Mouse (Mus musculus) adipose tissue, adult 10 weeks (tissue): Measurements from ENCODE around the gene Gm5483. TPM values are rescaled to one million over a fixed set of nuclear protein-coding genes. Genes with fewer than 3 reads are reported as not detected.

Experiments
- polyA plus RNA-seq: library from polyadenylated mRNA; stranded (reverse); fragments of 350-450 nt; fragmentation: Illumina TruSeq; extraction: RNeasy Lipid Tissue Mini Kit (QIAGEN cat#74804); gene quantifications from one replicate; pipeline ENCODE4 v1.2.3, GENCODE M21; 2014; ENCODE audit warnings: low read depth, low replicate concordance

Gene Gm5483
- polyA plus RNA-seq = not detected

DNA sequence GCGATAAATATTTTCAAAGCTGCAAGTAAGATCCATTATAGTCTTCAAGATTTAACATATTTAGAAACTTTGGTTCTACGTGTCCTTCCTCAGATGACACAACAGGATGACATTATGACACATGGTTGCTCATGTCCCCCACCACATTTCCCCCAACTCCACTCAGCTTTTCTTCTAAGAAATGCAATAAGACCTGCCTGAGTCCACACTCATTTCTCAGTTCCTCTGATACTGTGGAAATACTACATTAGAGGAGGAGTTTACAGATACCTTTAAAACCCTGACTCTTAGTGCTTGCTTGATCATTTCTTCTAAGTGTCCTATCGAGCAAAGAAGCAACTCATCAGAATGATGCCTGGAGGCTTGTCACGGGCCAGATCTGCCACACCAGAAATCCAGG is at the start of gene Gm5483:
Gene Gm5483 (plus strand): TSS at position 301 of the 400 bp plus-strand sequence.

GRCm38 (mm10) chr16:36156402-36156975 is 27.5 kb upstream of the Gm5483 start, which contains the start of gene Stfa2l1:
Gene Stfa2l1 (plus strand): TSS chr16:36156811.

GRCm38 (mm10) chr16:36209967-36210453 is 26.0 kb downstream of the Gm5483 start, which contains the start of gene Gm5416:
Gene Gm5416 (plus strand): TSS chr16:36210403.

GRCm38 (mm10) chr16:36221168-36221567 is 37.2 kb downstream of the Gm5483 start, which contains the start of gene 2010005H15Rik:
Gene 2010005H15Rik (plus strand): TSS chr16:36221468.

Other genes starting within 250 kb of the Gm5483 start
- gene Parp9, start 245.7 kb upstream of the Gm5483 start, polyA plus RNA-seq = 21.0 TPM
- 8.7 TPM for gene Dtx3l, start 245.1 kb upstream of the Gm5483 start, polyA plus RNA-seq
- gene Kpna1, start 205.5 kb upstream of the Gm5483 start, polyA plus RNA-seq = 23.0 TPM
- 6.1 TPM for gene Wdr5b, start 143.0 kb upstream of the Gm5483 start, polyA plus RNA-seq
- 102 TPM for gene Fam162a, start 112.6 kb upstream of the Gm5483 start, polyA plus RNA-seq
- gene Ccdc58, start 112.5 kb upstream of the Gm5483 start, polyA plus RNA-seq = 25.4 TPM
- not detected for gene Csta1, start 53.0 kb upstream of the Gm5483 start, polyA plus RNA-seq
- not detected for gene Stfa2l1, start 27.4 kb upstream of the Gm5483 start, polyA plus RNA-seq
- gene Gm5416, start 26.2 kb downstream of the Gm5483 start, polyA plus RNA-seq = not detected
- gene 2010005H15Rik, start 37.3 kb downstream of the Gm5483 start, polyA plus RNA-seq = not detected
- not detected for gene Stfa1, start 92.7 kb downstream of the Gm5483 start, polyA plus RNA-seq
- gene BC117090, start 150.1 kb downstream of the Gm5483 start, polyA plus RNA-seq = not detected
- gene BC100530, start 183.5 kb downstream of the Gm5483 start, polyA plus RNA-seq = not detected
- gene Stfa2, start 224.2 kb downstream of the Gm5483 start, polyA plus RNA-seq = not detected